Mouse (Mus musculus) ovary, postnatal 36 days (tissue): ENCODE results near the gene Kxd1.

Experiments used
- DNase-seq: peaks from one replicate; pipeline ENCODE4 v3.0.0; 2022; ENCODE audit warnings: low spot score, mixed read lengths

Kxd1 gene

GRCm38 (mm10) chr8:70467907-70468306 is 59.8 kb downstream of the Kxd1 start:
- no peak for DNase-seq

- DNase-seq = no peak
Observed at GRCm38 (mm10) chr8:70467229-70467725, 60.5 kb downstream of the Kxd1 start.

GRCm38 (mm10) chr8:70466771-70467170 is 61.0 kb downstream of the Kxd1 start:
- DNase-seq = no peak

- no peak for DNase-seq
Observed at GRCm38 (mm10) chr8:70466305-70466704, 61.5 kb downstream of the Kxd1 start.

- DNase-seq = no peak
Observed at GRCm38 (mm10) chr8:70465701-70466100, 62.1 kb downstream of the Kxd1 start.

GRCm38 (mm10) chr8:70464162-70464561 is 63.6 kb downstream of the Kxd1 start:
- DNase-seq = no peak

- no peak for DNase-seq
Observed at GRCm38 (mm10) chr8:70463306-70463705, 64.5 kb downstream of the Kxd1 start.

- no peak for DNase-seq
Observed at GRCm38 (mm10) chr8:70462516-70462813, 65.3 kb downstream of the Kxd1 start.

GRCm38 (mm10) chr8:70461765-70462515 is 65.8 kb downstream of the Kxd1 start:
- no peak for DNase-seq

GRCm38 (mm10) chr8:70460606-70461005 is 67.2 kb downstream of the Kxd1 start:
- no peak for DNase-seq

GRCm38 (mm10) chr8:70460199-70460598 is 67.6 kb downstream of the Kxd1 start:
- DNase-seq = no peak

- DNase-seq = no peak
Observed at GRCm38 (mm10) chr8:70459636-70460035, 68.1 kb downstream of the Kxd1 start.

GRCm38 (mm10) chr8:70458462-70458861 is 69.3 kb downstream of the Kxd1 start:
- no peak for DNase-seq
